Mouse (Mus musculus) kidney, embryonic 16.5 days (tissue): Measurements from ENCODE around the gene Ndufs5. TPM values are rescaled to one million over a fixed set of nuclear protein-coding genes. Genes with fewer than 3 reads are reported as not detected.
A peak's percentile ranks its signal among the peaks of the same experiment; 100 is the strongest.

Experiments
- ATAC-seq: fragments of 200-750 bp; cut with Nextera tagmentation; 2 replicates; pipeline ENCODE4 v1.8.0; 2017; ENCODE audit warnings: moderate TSS enrichment; ENCODE audit not compliant: low FRiP score, low TSS enrichment
- H3K27ac ChIP-seq: fragments of 300-500 bp; sonication (generic); 2 replicates; pipeline ENCODE4 v1.5.1; 2014; ENCODE audit warnings: low read length
- H3K27me3 ChIP-seq: fragments of 300-500 bp; sonication (generic); 2 replicates; pipeline ENCODE4 v1.6.1; 2014; ENCODE audit warnings: low read length, control low read depth, mixed read lengths; ENCODE audit not compliant: insufficient read depth
- H3K36me3 ChIP-seq: fragments of 300-500 bp; sonication (generic); 2 replicates; pipeline ENCODE4 v1.6.1; 2014; ENCODE audit warnings: low read length, control low read depth, mixed read lengths; ENCODE audit not compliant: insufficient read depth
- H3K4me1 ChIP-seq: fragments of 300-500 bp; sonication (generic); 2 replicates; pipeline ENCODE4 v1.6.1; 2014; ENCODE audit warnings: low read length, control low read depth, mixed read lengths; ENCODE audit not compliant: insufficient read depth
- H3K4me2 ChIP-seq: fragments of 300-500 bp; sonication (generic); replicated peaks from 2 replicates; pipeline ENCODE4 v1.6.1; 2014; ENCODE audit warnings: low read depth, low read length
- H3K4me3 ChIP-seq: fragments of 300-500 bp; sonication (generic); 2 replicates; pipeline ENCODE4 v1.5.1; 2014; ENCODE audit warnings: mild to moderate bottlenecking, low read length
- H3K9ac ChIP-seq: fragments of 300-500 bp; sonication (generic); replicated peaks from 2 replicates; pipeline ENCODE4 v1.6.1; 2014; ENCODE audit warnings: low read length
- H3K9me3 ChIP-seq: fragments of 300-500 bp; sonication (generic); 2 replicates; pipeline ENCODE4 v1.6.1; 2016; ENCODE audit warnings: low read length, control low read depth
- WGBS: fragments of 180-500 bp; shearing (Covaris S2); extraction: QIAGEN DNeasy Blood & Tissue Kit; methylation state at CpG from one replicate; pipeline ENCODE4 v1.1.7; 2014; 5-methylcytosine and 5-hydroxymethylcytosine counted together
- polyA plus RNA-seq: library from polyadenylated mRNA; unstranded; fragments of >200 nt; fragmentation: Nextera tagmentation; extraction: Ambion mirVana; gene quantifications from 2 replicates; pipeline ENCODE4 v1.2.1, GENCODE M21; 2015

Gene Ndufs5
- polyA plus RNA-seq, 1 experiment from 2014 or later: 298 TPM

DNA sequence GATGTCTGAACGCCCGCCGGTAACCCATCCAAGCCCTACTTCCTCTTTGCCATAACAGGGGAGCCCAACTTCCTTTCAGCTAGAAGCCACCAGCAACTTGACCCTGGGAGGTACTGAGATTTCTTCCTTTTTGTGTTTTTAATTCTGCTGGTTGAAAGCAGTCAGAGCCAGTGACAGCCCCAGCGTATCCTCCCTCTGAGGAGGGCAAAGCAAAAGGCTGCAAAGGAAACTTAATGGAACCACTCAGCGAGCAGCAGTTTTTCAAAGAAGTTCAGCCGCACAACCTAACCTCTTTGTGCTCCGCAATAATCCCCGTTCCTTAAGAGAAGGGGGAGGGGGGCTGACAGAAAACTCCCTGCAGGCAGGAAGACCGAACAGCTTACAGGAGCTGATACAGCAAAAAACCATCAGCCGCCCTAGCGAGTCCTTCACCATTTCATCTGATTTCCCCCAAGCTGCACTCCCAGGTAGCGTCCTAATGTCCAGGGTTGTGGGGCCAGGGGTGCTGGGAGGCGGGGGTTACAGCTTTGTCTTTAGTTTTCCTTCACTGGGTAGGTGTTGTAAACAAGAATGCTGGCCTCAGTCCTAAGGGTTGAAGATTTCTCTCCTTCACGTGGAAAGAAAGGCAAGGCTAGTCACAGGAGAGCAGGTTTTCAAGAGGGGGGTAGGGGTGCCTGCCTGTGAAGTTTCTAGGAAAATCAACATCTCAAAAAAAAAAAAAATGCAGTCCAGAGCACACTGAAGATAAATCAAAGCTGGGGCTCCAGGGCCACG, 54.9 kb downstream of the Ndufs5 start:
- ATAC-seq: peak; percentile 5; the same call in 1 of the 2 replicates
- H3K9ac ChIP-seq: peak overlapping the region; percentile 98
- H3K36me3 ChIP-seq: no peaks in the 10 kb centered on the region
- WGBS: under 1% methylated on average over 15 of the region's 15 CpGs
- H3K4me2 ChIP-seq: peak overlapping the region; percentile 91
- H3K4me3 ChIP-seq: peak overlapping the region; percentile 93
- H3K9me3 ChIP-seq: no peaks in the 10 kb centered on the region
- peak overlapping the region; percentile 100 for H3K27ac ChIP-seq
- H3K27me3 ChIP-seq: no peaks in the 10 kb centered on the region
- H3K4me1 ChIP-seq: peaks cover 45% of the 10 kb centered on the region

Other genes with a start within 250 kb of the Ndufs5 start
- 37.1 and 38.1 TPM in 2 replicates for gene Macf1, start 33.8 kb downstream of the Ndufs5 start, polyA plus RNA-seq
- 42.3 and 42.7 TPM in 2 replicates for gene Akirin1, start 32.1 kb upstream of the Ndufs5 start, polyA plus RNA-seq
- gene Rhbdl2, start 69.7 kb upstream of the Ndufs5 start, polyA plus RNA-seq: 6.8 and 7.2 TPM in 2 replicates
- 0.09 TPM in 1 of 2 replicates, not detected in the other for gene 4933427I04Rik, start 141.5 kb upstream of the Ndufs5 start, polyA plus RNA-seq
- 61.2 and 68.6 TPM in 2 replicates for gene Mycbp, start 186.6 kb upstream of the Ndufs5 start, polyA plus RNA-seq
- gene Rragc, start 199.2 kb upstream of the Ndufs5 start, polyA plus RNA-seq: 46.2 and 47.9 TPM in 2 replicates
- not detected in 2 replicates for gene 4930535I16Rik, start 199.8 kb upstream of the Ndufs5 start, polyA plus RNA-seq